Mouse (Mus musculus) midbrain, embryonic 16.5 days (tissue): ENCODE data around the gene Stxbp1. TPM values are rescaled to one million over a fixed set of nuclear protein-coding genes. Genes with fewer than 3 reads are reported as not detected.
A peak's percentile ranks its signal among the peaks of the same experiment; 100 is the strongest.

Experiments
- ATAC-seq: fragments of 200-750 bp; cut with Nextera tagmentation; 2 replicates; pipeline ENCODE4 v1.8.0; 2017; ENCODE audit warnings: moderate TSS enrichment
- H3K27ac ChIP-seq: fragments of 300-500 bp; sonication (generic); 2 replicates; pipeline ENCODE4 v1.5.1; 2014; ENCODE audit warnings: mild to moderate bottlenecking, low read length, mixed read lengths
- H3K27me3 ChIP-seq: fragments of 300-500 bp; sonication (generic); 2 replicates; pipeline ENCODE4 v1.6.1; 2014; ENCODE audit warnings: low read depth, low read length, mixed read lengths; ENCODE audit not compliant: control insufficient read depth, insufficient read depth
- H3K36me3 ChIP-seq: fragments of 300-500 bp; sonication (generic); 2 replicates; pipeline ENCODE4 v1.6.1; 2014; ENCODE audit warnings: mild to moderate bottlenecking, low read length, moderate library complexity, mixed read lengths; ENCODE audit not compliant: control insufficient read depth, insufficient read depth
- H3K4me1 ChIP-seq: fragments of 300-500 bp; sonication (generic); 2 replicates; pipeline ENCODE4 v1.6.1; 2014; ENCODE audit warnings: mild to moderate bottlenecking, low read length, mixed read lengths; ENCODE audit not compliant: control insufficient read depth, insufficient read depth
- H3K4me2 ChIP-seq: fragments of 300-500 bp; sonication (generic); 2 replicates; pipeline ENCODE4 v1.6.1; 2014; ENCODE audit warnings: mild to moderate bottlenecking, low read length, mixed read lengths
- H3K4me3 ChIP-seq: fragments of 300-500 bp; sonication (generic); 2 replicates; pipeline ENCODE4 v1.5.1; 2014; ENCODE audit warnings: low read depth, mild to moderate bottlenecking, low read length, moderate library complexity, mixed read lengths
- H3K9ac ChIP-seq: fragments of 300-500 bp; sonication (generic); 2 replicates; pipeline ENCODE4 v1.6.1; 2014; ENCODE audit warnings: low read depth, low read length, mixed read lengths
- H3K9me3 ChIP-seq: fragments of 300-500 bp; sonication (generic); replicated peaks from 2 replicates; pipeline ENCODE4 v1.6.1; 2014; ENCODE audit warnings: mild to moderate bottlenecking, low read length, mixed read lengths; ENCODE audit not compliant: control insufficient read depth, poor library complexity, severe bottlenecking
- WGBS: fragments of 180-500 bp; shearing (Covaris S2); extraction: QIAGEN DNeasy Blood & Tissue Kit; methylation state at CpG from one replicate; pipeline ENCODE4 v1.1.7; 2014; 5-methylcytosine and 5-hydroxymethylcytosine counted together
- polyA plus RNA-seq: library from polyadenylated mRNA; unstranded; fragments of >200 nt; fragmentation: Nextera tagmentation; extraction: Ambion mirVana; gene quantifications from 2 replicates; pipeline ENCODE4 v1.2.1, GENCODE M21; 2015

The Stxbp1 gene
- polyA plus RNA-seq, 1 experiment from 2014 or later = 389 TPM

GRCm38 (mm10) chr2:32852156-32852555 lies 5.1 kb upstream of the Stxbp1 start:
- Histone ChIP-seq H3K27me3 (0 out of 2 replicates have a peak, but pooled peaks cover 2% of the 10 kb centered on the region), H3K36me3 (no peaks in the 10 kb centered on the region), H3K27ac (no peak overlapping the region), H3K9ac (peak overlapping the region; percentile 49), H3K4me3 (peak overlapping the region; percentile 6; the same call in 1 of the 2 replicates), H3K4me2 (peak overlapping the region; percentile 39), H3K9me3 (no peaks in the 10 kb centered on the region), H3K4me1 (peaks cover 4% of the 10 kb centered on the region; the same call in 1 of the 2 replicates)
- 2% methylated on average over 20 of the region's 20 CpGs for WGBS
- peak; percentile 43; the same call in 1 of the 2 replicates for ATAC-seq

- H3K9me3 ChIP-seq = no peaks in the 10 kb centered on the region
- peak overlapping the region; percentile 50 for H3K4me3 ChIP-seq
- peak overlapping the region; percentile 75 for H3K9ac ChIP-seq
- no peaks in the 10 kb centered on the region for H3K36me3 ChIP-seq
- ATAC-seq = peak; percentile 50
- H3K4me1 ChIP-seq = peaks cover 22% of the 10 kb centered on the region
- peak overlapping the region; percentile 50 for H3K27ac ChIP-seq
- 0 out of 2 replicates have a peak, but pooled peaks cover 2% of the 10 kb centered on the region for H3K27me3 ChIP-seq
- WGBS = 55% methylated on average over 6 of the region's 6 CpGs
- H3K4me2 ChIP-seq = peak overlapping the region; percentile 57
Observed at GRCm38 (mm10) chr2:32847468-32847821, 400 bp upstream of the Stxbp1 start.

GRCm38 (mm10) chr2:32846101-32846804 lies 792 bp downstream of the Stxbp1 start:
- WGBS = 0% methylated on average over 32 of the region's 33 CpGs
- peaks cover 22% of the 10 kb centered on the region for H3K4me1 ChIP-seq
- H3K9ac ChIP-seq = peak overlapping the region; percentile 75
- H3K36me3 ChIP-seq = no peaks in the 10 kb centered on the region
- H3K4me2 ChIP-seq = peak overlapping the region; percentile 73
- 0 out of 2 replicates have a peak, but pooled peaks cover 2% of the 10 kb centered on the region for H3K27me3 ChIP-seq
- peak; percentile 59 for ATAC-seq
- H3K4me3 ChIP-seq = peak overlapping the region; percentile 50
- no peaks in the 10 kb centered on the region for H3K9me3 ChIP-seq
- H3K27ac ChIP-seq = peak overlapping the region; percentile 85

GRCm38 (mm10) chr2:32845572-32846100 lies 1.4 kb downstream of the Stxbp1 start:
- Histone ChIP-seq H3K4me3 (peak overlapping the region; percentile 50), H3K27ac (peak overlapping the region; percentile 85), H3K9me3 (no peaks in the 10 kb centered on the region), H3K9ac (peak overlapping the region; percentile 75), H3K27me3 (no peaks in the 10 kb centered on the region), H3K36me3 (no peaks in the 10 kb centered on the region), H3K4me1 (peaks cover 22% of the 10 kb centered on the region), H3K4me2 (peak overlapping the region; percentile 73)
- no peak for ATAC-seq
- WGBS = 3% methylated on average over 12 of the region's 12 CpGs

GRCm38 (mm10) chr2:32842558-32842957 lies 4.5 kb downstream of the Stxbp1 start:
- WGBS = 48% methylated on average over 4 of the region's 4 CpGs
- H3K36me3 ChIP-seq = no peaks in the 10 kb centered on the region
- H3K4me2 ChIP-seq = no peak overlapping the region
- H3K27ac ChIP-seq = no peak overlapping the region
- H3K27me3 ChIP-seq = no peaks in the 10 kb centered on the region
- no peak overlapping the region for H3K9ac ChIP-seq
- peaks cover 21% of the 10 kb centered on the region for H3K4me1 ChIP-seq
- ATAC-seq = no peak
- H3K9me3 ChIP-seq = no peaks in the 10 kb centered on the region
- no peak overlapping the region for H3K4me3 ChIP-seq

DNA sequence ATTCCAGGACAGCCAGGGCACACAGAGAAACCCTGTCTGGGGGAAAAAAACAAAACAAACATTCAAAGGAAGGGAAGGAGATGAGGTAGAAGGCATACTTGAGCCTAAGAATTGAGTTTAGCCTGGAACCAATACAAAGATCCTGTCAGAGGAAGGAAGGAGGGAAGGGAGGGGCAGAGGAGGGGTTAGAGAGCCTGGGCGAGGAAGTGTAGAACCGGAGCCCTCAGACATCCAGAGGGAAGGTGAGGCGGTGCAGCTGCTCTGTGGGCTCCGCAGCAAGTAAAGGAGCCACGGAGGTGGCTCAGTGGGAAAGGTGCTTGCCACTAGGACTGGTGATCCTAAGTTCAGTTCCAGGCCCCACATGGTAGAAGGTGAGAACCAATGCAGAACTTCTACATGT lies 5.9 kb downstream of the Stxbp1 start:
- Histone ChIP-seq H3K4me2 (no peak overlapping the region), H3K27ac (no peak overlapping the region), H3K9me3 (no peaks in the 10 kb centered on the region), H3K4me3 (no peak overlapping the region), H3K27me3 (no peaks in the 10 kb centered on the region), H3K36me3 (no peaks in the 10 kb centered on the region), H3K4me1 (peaks cover 19% of the 10 kb centered on the region), H3K9ac (no peak overlapping the region)
- 67% methylated on average over 5 of the region's 5 CpGs for WGBS
- no peak for ATAC-seq

DNA sequence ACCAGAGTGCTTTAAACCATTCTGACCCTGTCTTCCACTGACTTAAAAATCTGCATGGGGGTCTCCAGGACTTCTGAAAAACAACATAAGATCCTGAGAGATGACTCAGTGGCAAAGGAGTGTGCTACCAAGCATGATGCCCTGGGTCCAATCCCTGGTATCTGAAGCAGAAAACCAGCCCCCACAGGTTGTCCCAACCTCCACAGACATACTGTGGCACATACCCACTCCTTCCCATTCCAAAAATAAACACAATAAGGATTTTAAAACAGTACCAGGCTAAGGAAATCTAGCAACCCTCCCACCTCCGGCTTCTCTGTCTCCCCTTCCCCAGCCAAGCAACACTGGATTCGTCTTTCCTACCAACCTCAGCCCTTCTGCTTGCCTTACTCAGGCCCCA lies 7.8 kb downstream of the Stxbp1 start:
- H3K27ac ChIP-seq = no peak overlapping the region
- 72% methylated on average over 2 of the region's 2 CpGs for WGBS

DNA sequence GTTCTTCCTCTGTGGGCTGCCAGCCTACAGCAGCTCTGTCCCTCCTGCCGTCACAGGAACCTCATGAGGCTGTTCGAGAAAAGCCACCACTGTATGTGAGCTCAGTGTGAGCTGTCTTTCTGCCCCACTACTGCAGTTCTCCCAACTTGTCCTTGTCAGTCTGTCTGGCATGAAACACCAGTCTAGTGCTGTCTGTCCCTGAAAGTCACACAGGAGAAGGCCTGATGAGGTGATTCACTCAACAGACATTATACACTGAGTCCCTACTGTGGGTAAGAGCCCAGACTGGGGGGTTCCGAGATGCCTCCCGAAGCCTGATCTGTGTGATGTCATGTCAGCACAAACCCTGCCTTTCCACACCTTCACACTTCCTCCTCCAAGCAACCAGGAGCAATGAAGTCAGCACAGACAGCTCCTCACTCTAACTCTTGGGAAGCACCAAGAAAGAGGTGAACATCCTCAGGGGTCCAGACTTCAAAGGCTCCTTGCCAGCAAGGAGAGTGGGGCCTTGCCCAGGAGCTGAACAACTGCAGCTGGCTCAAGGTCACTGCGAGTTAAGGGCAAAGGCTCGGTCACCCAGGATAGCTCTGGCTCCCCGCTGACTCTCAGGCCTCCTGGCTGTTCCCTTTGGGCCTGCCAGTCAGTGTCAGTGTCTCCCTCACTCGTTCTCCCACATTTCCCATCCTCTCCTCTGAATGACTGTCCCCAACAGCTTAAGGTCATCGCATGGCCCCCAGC lies 8.7 kb downstream of the Stxbp1 start:
- Histone ChIP-seq H3K27ac (no peak overlapping the region), H3K9me3 (no peaks in the 10 kb centered on the region), H3K36me3 (no peaks in the 10 kb centered on the region), H3K9ac (no peak overlapping the region), H3K27me3 (no peaks in the 10 kb centered on the region), H3K4me3 (no peak overlapping the region), H3K4me2 (no peak overlapping the region), H3K4me1 (peaks cover under 1% of the 10 kb centered on the region; the same call in 1 of the 2 replicates)
- WGBS = 72% methylated on average over 9 of the region's 9 CpGs
- ATAC-seq = no peak

More for the DNA sequence above, 7.8 kb downstream of the Stxbp1 start:
- no peak for ATAC-seq
- Histone ChIP-seq H3K4me3 (no peak overlapping the region), H3K27me3 (no peaks in the 10 kb centered on the region), H3K9me3 (no peaks in the 10 kb centered on the region), H3K4me1 (peaks cover 8% of the 10 kb centered on the region; the same call in 1 of the 2 replicates), H3K9ac (no peak overlapping the region), H3K36me3 (no peaks in the 10 kb centered on the region), H3K4me2 (no peak overlapping the region)

GRCm38 (mm10) chr2:32835588-32835987 lies 11.5 kb downstream of the Stxbp1 start:
- no peak overlapping the region for H3K9ac ChIP-seq
- H3K9me3 ChIP-seq = no peaks in the 10 kb centered on the region
- no peaks in the 10 kb centered on the region for H3K27me3 ChIP-seq
- H3K4me2 ChIP-seq = no peak overlapping the region
- H3K4me3 ChIP-seq = no peak overlapping the region
- H3K36me3 ChIP-seq = no peaks in the 10 kb centered on the region
- no peak for ATAC-seq
- H3K27ac ChIP-seq = no peak overlapping the region
- no peaks in the 10 kb centered on the region; the same call in 1 of the 2 replicates for H3K4me1 ChIP-seq
